Mouse (Mus musculus): ENCODE results near the gene Hist1h2bk. TPM values are rescaled to one million over a fixed set of nuclear protein-coding genes. Genes with fewer than 3 reads are reported as not detected.
A peak's percentile ranks its signal among the peaks of the same experiment; 100 is the strongest.

The Hist1h2bk gene
- total and polyA plus RNA-seq, 3 experiments = 11.8 to 1,693 (median 229) TPM

GRCm38 (mm10) chr13:22045311-22045710 lies 9.6 kb downstream of the Hist1h2bk start:
- Histone ChIP-seq H3K4me3 (ENCODE audit: low read depth, low read length) (no peak overlapping the region), H3K27me3 (ENCODE audit: insufficient read depth, low read length) (no peaks in the 10 kb centered on the region), H3K4me1 (ENCODE audit: insufficient read depth, low read depth, low read length) (peaks cover 27% of the 10 kb centered on the region), H3K36me3 (replicated peaks) (no peaks in the 10 kb centered on the region), H3K9me3 (replicated peaks) (no peaks in the 10 kb centered on the region)
- no peak for ATAC-seq (ENCODE audit: extremely low read depth, insufficient number of reproducible peaks, low FRiP score, poor library complexity, severe bottlenecking)
- TF ChIP-seq TAL1 (conservative IDR thresholded peaks at IDR 0.05; ENCODE audit: low read depth, low read length) (no peak), GATA1 (IDR thresholded peaks at IDR 0.05; ENCODE audit: borderline replicate concordance, low read length) (no peak), POLR2AphosphoS5 (IDR thresholded peaks at IDR 0.05; ENCODE audit: insufficient replicate concordance, low read depth, low read length) (no peak)
- no peak for DNase-seq (ENCODE audit: low spot score)

- TF ChIP-seq TAL1 (conservative IDR thresholded peaks at IDR 0.05; ENCODE audit: low read depth, low read length) = no peak
- no peak for TF ChIP-seq GATA2 (IDR thresholded peaks at IDR 0.05; ENCODE audit: borderline replicate concordance, low read depth, low read length)
- no peak for TF ChIP-seq CTCF (IDR thresholded peaks at IDR 0.05; ENCODE audit: low read depth, low read length)
- TF ChIP-seq GATA1 (IDR thresholded peaks at IDR 0.05; ENCODE audit: borderline replicate concordance, low read length) = no peak
- no peak for TF ChIP-seq POLR2AphosphoS5 (IDR thresholded peaks at IDR 0.05; ENCODE audit: insufficient replicate concordance, low read depth, low read length)
- Histone ChIP-seq H3K9me3 (replicated peaks) (no peaks in the 10 kb centered on the region), H3K36me3 (replicated peaks) (no peaks in the 10 kb centered on the region), H3K4me1 (ENCODE audit: insufficient read depth, low read depth, low read length) (peaks cover 37% of the 10 kb centered on the region), H3K4me3 (ENCODE audit: low read depth, low read length) (no peak overlapping the region), H3K27me3 (ENCODE audit: insufficient read depth, low read length) (no peaks in the 10 kb centered on the region)
- ATAC-seq (ENCODE audit: extremely low read depth, insufficient number of reproducible peaks, low FRiP score, poor library complexity, severe bottlenecking) (no peak), DNase-seq (ENCODE audit: low spot score) (no peak)
These were observed 13.4 kb downstream of the Hist1h2bk start for GRCm38 (mm10) chr13:22049041-22049440.

GRCm38 (mm10) chr13:22049737-22050440 lies 14.2 kb downstream of the Hist1h2bk start:
- no peak for DNase-seq (ENCODE audit: low spot score)
- no peak for TF ChIP-seq GATA1 (IDR thresholded peaks at IDR 0.05; ENCODE audit: borderline replicate concordance, low read length)
- TF ChIP-seq CTCF (IDR thresholded peaks at IDR 0.05; ENCODE audit: low read depth, low read length) = no peak
- TF ChIP-seq TAL1 (conservative IDR thresholded peaks at IDR 0.05; ENCODE audit: low read depth, low read length) = no peak
- no peak for TF ChIP-seq POLR2AphosphoS5 (IDR thresholded peaks at IDR 0.05; ENCODE audit: insufficient replicate concordance, low read depth, low read length)
- TF ChIP-seq GATA2 (IDR thresholded peaks at IDR 0.05; ENCODE audit: borderline replicate concordance, low read depth, low read length) = no peak
- no peaks in the 10 kb centered on the region for H3K9me3 ChIP-seq (replicated peaks)
- H3K4me3 ChIP-seq (ENCODE audit: low read depth, low read length) = peak overlapping the region; percentile 70
- H3K36me3 ChIP-seq (replicated peaks) = no peaks in the 10 kb centered on the region
- ATAC-seq (ENCODE audit: extremely low read depth, insufficient number of reproducible peaks, low FRiP score, poor library complexity, severe bottlenecking) = 0 out of 2 replicates have a peak, but pooled peaks have one; percentile 23
- H3K27me3 ChIP-seq (ENCODE audit: insufficient read depth, low read length) = peaks cover 3% of the 10 kb centered on the region; the same call in 1 of the 2 replicates
- H3K4me1 ChIP-seq (ENCODE audit: insufficient read depth, low read depth, low read length) = peaks cover 33% of the 10 kb centered on the region

GRCm38 (mm10) chr13:22050591-22051522 lies 15.2 kb downstream of the Hist1h2bk start:
- Histone ChIP-seq H3K4me3 (ENCODE audit: low read depth, low read length) (peak overlapping the region; percentile 70), H3K4me1 (ENCODE audit: insufficient read depth, low read depth, low read length) (peaks cover 28% of the 10 kb centered on the region), H3K9me3 (replicated peaks) (no peaks in the 10 kb centered on the region), H3K27me3 (ENCODE audit: insufficient read depth, low read length) (peaks cover 9% of the 10 kb centered on the region; the same call in 1 of the 2 replicates), H3K36me3 (replicated peaks) (no peaks in the 10 kb centered on the region)
- TF ChIP-seq GATA2 (IDR thresholded peaks at IDR 0.05; ENCODE audit: borderline replicate concordance, low read depth, low read length) = no peak
- TF ChIP-seq CTCF (IDR thresholded peaks at IDR 0.05; ENCODE audit: low read depth, low read length) = 0 out of 2 replicates have a peak, but pooled peaks have one; percentile 41
- TF ChIP-seq GATA1 (IDR thresholded peaks at IDR 0.05; ENCODE audit: borderline replicate concordance, low read length) = no peak
- ATAC-seq (ENCODE audit: extremely low read depth, insufficient number of reproducible peaks, low FRiP score, poor library complexity, severe bottlenecking) (peak; percentile 94), DNase-seq (ENCODE audit: low spot score) (peak; percentile 76)

DNA sequence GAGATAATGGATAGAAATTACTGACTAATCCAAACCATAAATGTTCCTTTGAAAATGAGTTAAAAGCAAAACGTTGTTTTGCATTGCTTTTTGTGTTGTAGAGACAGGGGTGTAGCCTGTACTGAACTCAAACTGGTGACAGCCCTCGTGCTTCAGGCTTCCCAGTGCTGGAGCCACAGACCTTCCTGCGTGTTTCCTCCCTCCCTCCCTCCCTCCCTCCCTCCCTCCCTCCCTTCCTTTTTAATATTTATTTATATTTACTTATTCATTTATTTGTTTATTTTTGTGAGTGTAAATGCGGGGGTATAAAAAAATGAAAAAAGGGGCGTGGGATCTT lies 15.8 kb downstream of the Hist1h2bk start:
- Histone ChIP-seq H3K27me3 (ENCODE audit: insufficient read depth, low read length) (peaks cover 10% of the 10 kb centered on the region; the same call in 1 of the 2 replicates), H3K4me3 (ENCODE audit: low read depth, low read length) (peak overlapping the region; percentile 70), H3K9me3 (replicated peaks) (no peaks in the 10 kb centered on the region), H3K36me3 (replicated peaks) (no peaks in the 10 kb centered on the region), H3K4me1 (ENCODE audit: insufficient read depth, low read depth, low read length) (peaks cover 28% of the 10 kb centered on the region)
- TF ChIP-seq CTCF (IDR thresholded peaks at IDR 0.05; ENCODE audit: low read depth, low read length) (no peak), GATA1 (IDR thresholded peaks at IDR 0.05; ENCODE audit: borderline replicate concordance, low read length) (no peak), POLR2AphosphoS5 (IDR thresholded peaks at IDR 0.05; ENCODE audit: insufficient replicate concordance, low read depth, low read length) (no peak), GATA2 (IDR thresholded peaks at IDR 0.05; ENCODE audit: borderline replicate concordance, low read depth, low read length) (no peak), TAL1 (conservative IDR thresholded peaks at IDR 0.05; ENCODE audit: low read depth, low read length) (no peak)
- no peak for ATAC-seq (ENCODE audit: extremely low read depth, insufficient number of reproducible peaks, low FRiP score, poor library complexity, severe bottlenecking)
- DNase-seq (ENCODE audit: low spot score) = no peak

DNA sequence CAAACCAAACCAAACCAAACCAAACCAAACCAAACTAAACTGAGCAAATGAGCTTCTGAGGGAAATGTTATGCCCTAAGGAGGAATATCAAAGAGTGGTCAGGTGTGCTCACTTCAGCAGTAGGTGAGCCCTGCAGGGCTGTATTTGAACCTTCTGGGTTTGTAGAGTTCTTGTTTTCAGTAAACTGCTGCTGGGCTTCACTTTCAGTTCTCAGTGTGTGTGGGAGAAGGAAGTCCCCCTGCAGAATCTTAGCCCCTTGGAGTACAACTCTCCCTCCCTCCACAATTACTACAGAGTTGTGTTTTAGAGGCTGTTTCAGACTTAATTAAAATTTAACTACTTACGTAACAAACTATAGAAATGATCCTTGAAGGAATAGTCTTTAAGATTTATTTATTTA lies 18.1 kb downstream of the Hist1h2bk start:
- DNase-seq (ENCODE audit: low spot score) (no peak), ATAC-seq (ENCODE audit: extremely low read depth, insufficient number of reproducible peaks, low FRiP score, poor library complexity, severe bottlenecking) (no peak)
- Histone ChIP-seq H3K4me1 (ENCODE audit: insufficient read depth, low read depth, low read length) (peaks cover 24% of the 10 kb centered on the region), H3K36me3 (replicated peaks) (no peaks in the 10 kb centered on the region), H3K9me3 (replicated peaks) (no peaks in the 10 kb centered on the region), H3K27me3 (ENCODE audit: insufficient read depth, low read length) (peaks cover 10% of the 10 kb centered on the region; the same call in 1 of the 2 replicates), H3K4me3 (ENCODE audit: low read depth, low read length) (no peak overlapping the region)
- TF ChIP-seq CTCF (IDR thresholded peaks at IDR 0.05; ENCODE audit: low read depth, low read length) (no peak), GATA2 (IDR thresholded peaks at IDR 0.05; ENCODE audit: borderline replicate concordance, low read depth, low read length) (no peak), POLR2AphosphoS5 (IDR thresholded peaks at IDR 0.05; ENCODE audit: insufficient replicate concordance, low read depth, low read length) (no peak), TAL1 (conservative IDR thresholded peaks at IDR 0.05; ENCODE audit: low read depth, low read length) (no peak), GATA1 (IDR thresholded peaks at IDR 0.05; ENCODE audit: borderline replicate concordance, low read length) (no peak)
